Mouse (Mus musculus): Measurements from ENCODE around the gene Tnks1bp1. TPM values are rescaled to one million over a fixed set of nuclear protein-coding genes. Genes with fewer than 3 reads are reported as not detected.

Gene Tnks1bp1
- polyA plus RNA-seq, 1 experiment from 2014 or later: 7.7 TPM

- H3K4me2 ChIP-seq (ENCODE audit: low read length): peak overlapping the region; percentile 89
- no peaks in the 10 kb centered on the region for H3K9me3 ChIP-seq (ENCODE audit: control insufficient read depth, low read length)
- H3K4me1 ChIP-seq (ENCODE audit: control insufficient read depth in 2 of 2, insufficient read depth in 2 of 2, low read length in 2 of 2): peaks cover 11 to 26% of the 10 kb centered on the region in 2 experiments; a peak in 3 of 4 replicates
- no peaks in the 10 kb centered on the region for H3K27me3 ChIP-seq (ENCODE audit: control insufficient read depth, insufficient read depth, low read length)
- peaks cover 52% of the 10 kb centered on the region for H3K36me3 ChIP-seq (ENCODE audit: control insufficient read depth, insufficient read depth, low read length)
- H3K27ac ChIP-seq (replicated peaks in 1 of 2; ENCODE audit: control insufficient read depth in 1 of 2, insufficient read depth in 1 of 2, low read depth in 2 of 2, low read length in 2 of 2): peak overlapping the region; percentile 76 to 89
- H3K4me3 ChIP-seq (ENCODE audit: control insufficient read depth in 1 of 2, insufficient read depth in 1 of 2, low read depth in 1 of 2, low read length in 2 of 2): peak overlapping the region; percentile 33 to 50
- peak overlapping the region; percentile 52 for H3K9ac ChIP-seq (ENCODE audit: low read length)
- ATAC-seq (ENCODE audit: insufficient number of reproducible peaks, insufficient read depth, low FRiP score, low read depth): peak; percentile 0; the same call in 1 of the 2 replicates
- WGBS: 36% methylated on average over 9 of the region's 9 CpGs
These were observed 2.9 kb downstream of the Tnks1bp1 start for GRCm38 (mm10) chr2:85050746-85051145.

GRCm38 (mm10) chr2:85053192-85053816 is 5.5 kb downstream of the Tnks1bp1 start:
- no peak overlapping the region for H3K4me3 ChIP-seq (ENCODE audit: control insufficient read depth in 1 of 2, insufficient read depth in 1 of 2, low read depth in 1 of 2, low read length in 2 of 2)
- peaks cover 58% of the 10 kb centered on the region for H3K36me3 ChIP-seq (ENCODE audit: control insufficient read depth, insufficient read depth, low read length)
- H3K27me3 ChIP-seq (ENCODE audit: control insufficient read depth, insufficient read depth, low read length): no peaks in the 10 kb centered on the region
- peaks cover 8 to 28% of the 10 kb centered on the region in 2 experiments; a peak in 3 of 4 replicates for H3K4me1 ChIP-seq (ENCODE audit: control insufficient read depth in 2 of 2, insufficient read depth in 2 of 2, low read length in 2 of 2)
- H3K9ac ChIP-seq (ENCODE audit: low read length): no peak overlapping the region
- H3K4me2 ChIP-seq (ENCODE audit: low read length): peak overlapping the region; percentile 21
- H3K9me3 ChIP-seq (ENCODE audit: control insufficient read depth, low read length): no peaks in the 10 kb centered on the region
- WGBS: 77% methylated on average over 5 of the region's 5 CpGs
- no peak for ATAC-seq (ENCODE audit: insufficient number of reproducible peaks, insufficient read depth, low FRiP score, low read depth)
- H3K27ac ChIP-seq (replicated peaks in 1 of 2; ENCODE audit: control insufficient read depth in 1 of 2, insufficient read depth in 1 of 2, low read depth in 2 of 2, low read length in 2 of 2): no peak overlapping the region

DNA sequence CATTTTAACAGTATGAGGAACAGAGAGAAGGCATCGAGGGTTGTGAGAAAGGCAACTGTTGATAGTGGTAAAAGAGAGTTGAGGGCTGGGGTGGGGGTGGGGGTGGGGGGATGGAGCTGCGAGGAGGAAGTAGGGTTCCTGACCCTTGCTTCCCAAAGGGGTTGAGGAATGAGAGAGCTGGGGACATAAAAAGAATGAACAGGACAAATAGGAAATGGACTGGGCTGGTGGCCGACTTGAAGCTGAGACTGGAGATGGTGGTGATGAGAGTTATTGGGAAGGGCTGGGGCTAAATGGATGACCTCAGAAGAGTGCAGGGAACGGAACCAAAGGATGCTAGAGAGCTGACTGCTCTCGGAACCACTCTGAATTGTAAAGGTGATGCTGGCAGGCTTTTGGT is 8.9 kb downstream of the Tnks1bp1 start:
- Histone ChIP-seq H3K4me1 (ENCODE audit: control insufficient read depth in 2 of 2, insufficient read depth in 2 of 2, low read length in 2 of 2) (peaks cover 13 to 22% of the 10 kb centered on the region in 2 experiments; a peak in 3 of 4 replicates), H3K27ac (replicated peaks in 1 of 2; ENCODE audit: control insufficient read depth in 1 of 2, insufficient read depth in 1 of 2, low read depth in 2 of 2, low read length in 2 of 2) (no peak overlapping the region), H3K4me3 (ENCODE audit: control insufficient read depth in 1 of 2, insufficient read depth in 1 of 2, low read depth in 1 of 2, low read length in 2 of 2) (no peak overlapping the region), H3K36me3 (ENCODE audit: control insufficient read depth, insufficient read depth, low read length) (peaks cover 73% of the 10 kb centered on the region), H3K4me2 (ENCODE audit: low read length) (no peak overlapping the region), H3K9ac (ENCODE audit: low read length) (no peak overlapping the region), H3K9me3 (ENCODE audit: control insufficient read depth, low read length) (no peaks in the 10 kb centered on the region), H3K27me3 (ENCODE audit: control insufficient read depth, insufficient read depth, low read length) (no peaks in the 10 kb centered on the region)
- WGBS: 51% methylated on average over 5 of the region's 5 CpGs
- no peak for ATAC-seq (ENCODE audit: insufficient number of reproducible peaks, insufficient read depth, low FRiP score, low read depth)

- no peak overlapping the region for H3K27ac ChIP-seq (replicated peaks in 1 of 2; ENCODE audit: control insufficient read depth in 1 of 2, insufficient read depth in 1 of 2, low read depth in 2 of 2, low read length in 2 of 2)
- WGBS: 85% methylated on average over 6 of the region's 6 CpGs
- H3K4me2 ChIP-seq (ENCODE audit: low read length): no peak overlapping the region
These were observed 11.9 kb downstream of the Tnks1bp1 start for GRCm38 (mm10) chr2:85059677-85060076.

GRCm38 (mm10) chr2:85060591-85061060 is 12.8 kb downstream of the Tnks1bp1 start:
- Histone ChIP-seq H3K4me2 (ENCODE audit: low read length) (peak overlapping the region; percentile 82), H3K36me3 (ENCODE audit: control insufficient read depth, insufficient read depth, low read length) (peaks cover 66% of the 10 kb centered on the region), H3K9me3 (ENCODE audit: control insufficient read depth, low read length) (no peaks in the 10 kb centered on the region), H3K27me3 (ENCODE audit: control insufficient read depth, insufficient read depth, low read length) (no peaks in the 10 kb centered on the region), H3K4me1 (ENCODE audit: control insufficient read depth in 2 of 2, insufficient read depth in 2 of 2, low read length in 2 of 2) (peaks cover 10 to 21% of the 10 kb centered on the region in 2 experiments; a peak in 3 of 4 replicates), H3K27ac (replicated peaks in 1 of 2; ENCODE audit: control insufficient read depth in 1 of 2, insufficient read depth in 1 of 2, low read depth in 2 of 2, low read length in 2 of 2) (peak overlapping the region in 1 of 2 experiments; percentile 61; a peak in 1 of 4 replicates), H3K4me3 (ENCODE audit: control insufficient read depth in 1 of 2, insufficient read depth in 1 of 2, low read depth in 1 of 2, low read length in 2 of 2) (peak overlapping the region; percentile 21 to 41), H3K9ac (ENCODE audit: low read length) (peak overlapping the region; percentile 69)
- ATAC-seq (ENCODE audit: insufficient number of reproducible peaks, insufficient read depth, low FRiP score, low read depth): peak; percentile 60
- WGBS: 5% methylated on average over 11 of the region's 11 CpGs

More at GRCm38 (mm10) chr2:85059677-85060076, 11.9 kb downstream of the Tnks1bp1 start:
- ATAC-seq (ENCODE audit: insufficient number of reproducible peaks, insufficient read depth, low FRiP score, low read depth): no peak
- peaks cover 72% of the 10 kb centered on the region for H3K36me3 ChIP-seq (ENCODE audit: control insufficient read depth, insufficient read depth, low read length)
- peaks cover 10 to 22% of the 10 kb centered on the region in 2 experiments; a peak in 3 of 4 replicates for H3K4me1 ChIP-seq (ENCODE audit: control insufficient read depth in 2 of 2, insufficient read depth in 2 of 2, low read length in 2 of 2)
- H3K9ac ChIP-seq (ENCODE audit: low read length): no peak overlapping the region
- no peaks in the 10 kb centered on the region for H3K9me3 ChIP-seq (ENCODE audit: control insufficient read depth, low read length)
- no peak overlapping the region for H3K4me3 ChIP-seq (ENCODE audit: control insufficient read depth in 1 of 2, insufficient read depth in 1 of 2, low read depth in 1 of 2, low read length in 2 of 2)
- H3K27me3 ChIP-seq (ENCODE audit: control insufficient read depth, insufficient read depth, low read length): no peaks in the 10 kb centered on the region

- H3K27ac ChIP-seq (replicated peaks in 1 of 2; ENCODE audit: control insufficient read depth in 1 of 2, insufficient read depth in 1 of 2, low read depth in 2 of 2, low read length in 2 of 2): no peak overlapping the region
- no peaks in the 10 kb centered on the region for H3K9me3 ChIP-seq (ENCODE audit: control insufficient read depth, low read length)
- 0 out of 2 replicates have a peak, but pooled peaks have one; percentile 5 for ATAC-seq (ENCODE audit: insufficient number of reproducible peaks, insufficient read depth, low FRiP score, low read depth)
These were observed 13.3 kb downstream of the Tnks1bp1 start for GRCm38 (mm10) chr2:85061107-85061541.

GRCm38 (mm10) chr2:85065141-85065875 is 17.5 kb downstream of the Tnks1bp1 start:
- Histone ChIP-seq H3K27me3 (ENCODE audit: control insufficient read depth, insufficient read depth, low read length) (no peaks in the 10 kb centered on the region), H3K4me1 (ENCODE audit: control insufficient read depth in 2 of 2, insufficient read depth in 2 of 2, low read length in 2 of 2) (peaks cover 12 to 20% of the 10 kb centered on the region in 2 experiments; a peak in 3 of 4 replicates), H3K4me2 (ENCODE audit: low read length) (no peak overlapping the region), H3K27ac (replicated peaks in 1 of 2; ENCODE audit: control insufficient read depth in 1 of 2, insufficient read depth in 1 of 2, low read depth in 2 of 2, low read length in 2 of 2) (no peak overlapping the region), H3K36me3 (ENCODE audit: control insufficient read depth, insufficient read depth, low read length) (peaks cover 46% of the 10 kb centered on the region), H3K9me3 (ENCODE audit: control insufficient read depth, low read length) (no peaks in the 10 kb centered on the region), H3K9ac (ENCODE audit: low read length) (no peak overlapping the region), H3K4me3 (ENCODE audit: control insufficient read depth in 1 of 2, insufficient read depth in 1 of 2, low read depth in 1 of 2, low read length in 2 of 2) (no peak overlapping the region)
- WGBS: 85% methylated on average over 12 of the region's 12 CpGs
- ATAC-seq (ENCODE audit: insufficient number of reproducible peaks, insufficient read depth, low FRiP score, low read depth): no peak

More at GRCm38 (mm10) chr2:85061107-85061541, 13.3 kb downstream of the Tnks1bp1 start:
- H3K27me3 ChIP-seq (ENCODE audit: control insufficient read depth, insufficient read depth, low read length): no peaks in the 10 kb centered on the region
- H3K9ac ChIP-seq (ENCODE audit: low read length): peak overlapping the region; percentile 69
- peak overlapping the region; percentile 21 to 41 for H3K4me3 ChIP-seq (ENCODE audit: control insufficient read depth in 1 of 2, insufficient read depth in 1 of 2, low read depth in 1 of 2, low read length in 2 of 2)
- peaks cover 65% of the 10 kb centered on the region for H3K36me3 ChIP-seq (ENCODE audit: control insufficient read depth, insufficient read depth, low read length)
- 20% methylated on average over 10 of the region's 10 CpGs for WGBS
- H3K4me1 ChIP-seq (ENCODE audit: control insufficient read depth in 2 of 2, insufficient read depth in 2 of 2, low read length in 2 of 2): peaks cover 10 to 16% of the 10 kb centered on the region in 2 experiments; a peak in 3 of 4 replicates
- peak overlapping the region; percentile 82 for H3K4me2 ChIP-seq (ENCODE audit: low read length)
